Mouse (Mus musculus): ENCODE data around the gene Irx3. TPM values are rescaled to one million over a fixed set of nuclear protein-coding genes. Genes with fewer than 3 reads are reported as not detected.

Irx3 gene
- polyA plus RNA-seq, 1 experiment from 2014 or later, result 0.58 TPM

- H3K27ac ChIP-seq, result no peak overlapping the region
- no peak overlapping the region for H3K9ac ChIP-seq
- no peak overlapping the region for H3K4me2 ChIP-seq (replicated peaks)
- H3K4me1 ChIP-seq (replicated peaks), result 0 out of 2 replicates have a peak, but pooled peaks cover 2% of the 10 kb centered on the region
- no peak overlapping the region for H3K4me3 ChIP-seq (replicated peaks)
- no peak for ATAC-seq
- H3K27me3 ChIP-seq (replicated peaks), result 0 out of 2 replicates have a peak, but pooled peaks cover 4% of the 10 kb centered on the region
- no peaks in the 10 kb centered on the region for H3K9me3 ChIP-seq
- H3K36me3 ChIP-seq, result no peaks in the 10 kb centered on the region
- 62% methylated on average over 7 of the region's 7 CpGs for WGBS
Measured at GRCm38 (mm10) chr8:91750794-91751125, 51.1 kb downstream of the Irx3 start.

DNA sequence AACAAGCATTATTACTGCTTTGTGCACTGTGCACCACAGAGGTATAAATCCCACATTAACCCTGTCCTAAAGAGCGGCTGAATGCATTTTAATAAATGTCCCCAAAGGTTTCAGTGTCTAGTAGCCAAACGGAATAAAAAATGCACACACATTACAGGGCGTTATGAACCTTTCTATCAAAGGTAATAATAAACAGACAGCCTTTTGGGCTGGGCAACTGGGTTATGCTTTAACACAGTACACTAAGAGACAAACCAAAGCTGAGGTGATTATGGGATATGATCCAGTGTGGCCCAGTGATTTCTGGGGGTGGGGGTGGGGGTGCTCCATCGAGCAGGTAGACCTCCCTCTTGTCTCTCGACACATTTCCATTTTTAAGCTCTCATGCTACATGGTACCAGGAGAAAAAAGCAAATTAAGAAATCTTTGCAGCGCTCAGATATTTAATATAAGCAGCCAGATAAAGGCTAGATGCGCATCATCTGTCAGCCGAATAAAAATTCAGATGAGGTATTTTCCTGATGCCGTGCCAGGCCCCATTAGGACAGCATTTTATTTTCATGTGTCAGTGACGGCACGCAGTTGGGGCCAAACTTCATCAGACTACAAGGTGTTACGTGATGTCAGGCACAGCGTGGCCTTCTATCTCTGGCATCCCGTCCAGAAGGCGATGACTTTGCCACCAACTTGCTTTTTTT is 51.6 kb downstream of the Irx3 start:
- Histone ChIP-seq H3K27me3 (replicated peaks) (0 out of 2 replicates have a peak, but pooled peaks cover 4% of the 10 kb centered on the region), H3K4me2 (replicated peaks) (no peak overlapping the region), H3K36me3 (no peaks in the 10 kb centered on the region), H3K27ac (no peak overlapping the region), H3K4me1 (replicated peaks) (0 out of 2 replicates have a peak, but pooled peaks cover 2% of the 10 kb centered on the region), H3K9ac (no peak overlapping the region), H3K9me3 (no peaks in the 10 kb centered on the region), H3K4me3 (replicated peaks) (no peak overlapping the region)
- WGBS, result 89% methylated on average over 15 of the region's 15 CpGs
- no peak for ATAC-seq

GRCm38 (mm10) chr8:91749412-91749811 is 52.5 kb downstream of the Irx3 start:
- WGBS, result 69% methylated on average over 5 of the region's 5 CpGs
- Histone ChIP-seq H3K36me3 (no peaks in the 10 kb centered on the region), H3K27ac (no peak overlapping the region), H3K9ac (no peak overlapping the region), H3K4me1 (replicated peaks) (0 out of 2 replicates have a peak, but pooled peaks cover 2% of the 10 kb centered on the region), H3K4me2 (replicated peaks) (no peak overlapping the region), H3K9me3 (no peaks in the 10 kb centered on the region), H3K4me3 (replicated peaks) (no peak overlapping the region), H3K27me3 (replicated peaks) (0 out of 2 replicates have a peak, but pooled peaks cover 4% of the 10 kb centered on the region)
- no peak for ATAC-seq

Data from intestine, embryonic 15.5 days (tissue).